Mouse (Mus musculus): ENCODE results near the gene Actr5. TPM values are rescaled to one million over a fixed set of nuclear protein-coding genes. Genes with fewer than 3 reads are reported as not detected.

Gene Actr5
- polyA plus RNA-seq, 1 experiment from 2014 or later, result 16.4 TPM

- Histone ChIP-seq H3K27me3 (ENCODE audit: insufficient read depth, poor library complexity, severe bottlenecking) (peaks cover 98% of the 10 kb centered on the region), H3K27ac (no peak overlapping the region), H3K36me3 (no peaks in the 10 kb centered on the region), H3K4me3 (peak overlapping the region; percentile 27; the same call in 1 of the 2 replicates), H3K4me1 (replicated peaks) (peaks cover 36% of the 10 kb centered on the region), H3K9me3 (no peaks in the 10 kb centered on the region)
- WGBS, result 14% methylated on average over 11 of the region's 11 CpGs
- DNase-seq (ENCODE audit: low spot score), result no peak
Observed at GRCm38 (mm10) chr2:158616790-158617189, 7.9 kb upstream of the Actr5 start.

GRCm38 (mm10) chr2:158625231-158625630 is 543 bp downstream of the Actr5 start:
- Histone ChIP-seq H3K4me3 (peak overlapping the region; percentile 89), H3K9me3 (no peaks in the 10 kb centered on the region), H3K27ac (peak overlapping the region; percentile 94), H3K4me1 (replicated peaks) (peaks cover 18% of the 10 kb centered on the region), H3K27me3 (ENCODE audit: insufficient read depth, poor library complexity, severe bottlenecking) (peaks cover 14% of the 10 kb centered on the region), H3K36me3 (peaks cover 39% of the 10 kb centered on the region)
- under 1% methylated on average over 44 of the region's 44 CpGs for WGBS
- DNase-seq (ENCODE audit: low spot score), result no peak

GRCm38 (mm10) chr2:158625697-158626096 is 1.0 kb downstream of the Actr5 start:
- Histone ChIP-seq H3K4me3 (peak overlapping the region; percentile 89), H3K36me3 (peaks cover 44% of the 10 kb centered on the region), H3K4me1 (replicated peaks) (peaks cover 18% of the 10 kb centered on the region), H3K27ac (peak overlapping the region; percentile 94), H3K27me3 (ENCODE audit: insufficient read depth, poor library complexity, severe bottlenecking) (peaks cover 11% of the 10 kb centered on the region), H3K9me3 (no peaks in the 10 kb centered on the region)
- no peak for DNase-seq (ENCODE audit: low spot score)
- WGBS, result 46% methylated on average over 8 of the region's 8 CpGs

GRCm38 (mm10) chr2:158628858-158629257 is 4.2 kb downstream of the Actr5 start:
- Histone ChIP-seq H3K36me3 (peaks cover 75% of the 10 kb centered on the region), H3K4me3 (no peak overlapping the region), H3K4me1 (replicated peaks) (peaks cover 18% of the 10 kb centered on the region), H3K27me3 (ENCODE audit: insufficient read depth, poor library complexity, severe bottlenecking) (no peaks in the 10 kb centered on the region), H3K9me3 (no peaks in the 10 kb centered on the region), H3K27ac (no peak overlapping the region)
- DNase-seq (ENCODE audit: low spot score), result no peak
- 77% methylated on average over 3 of the region's 3 CpGs for WGBS

GRCm38 (mm10) chr2:158629414-158629813 is 4.7 kb downstream of the Actr5 start:
- Histone ChIP-seq H3K4me3 (no peak overlapping the region), H3K27ac (no peak overlapping the region), H3K4me1 (replicated peaks) (peaks cover 18% of the 10 kb centered on the region), H3K9me3 (no peaks in the 10 kb centered on the region), H3K36me3 (peaks cover 79% of the 10 kb centered on the region), H3K27me3 (ENCODE audit: insufficient read depth, poor library complexity, severe bottlenecking) (no peaks in the 10 kb centered on the region)
- 82% methylated on average over 1 of the region's 1 CpGs for whole genome bisulfite sequencing
- peak; percentile 38 for DNase-seq (ENCODE audit: low spot score)

GRCm38 (mm10) chr2:158631873-158632272 is 7.2 kb downstream of the Actr5 start:
- Histone ChIP-seq H3K4me1 (replicated peaks) (peaks cover under 1% of the 10 kb centered on the region; the same call in 1 of the 2 replicates), H3K27ac (no peak overlapping the region), H3K27me3 (ENCODE audit: insufficient read depth, poor library complexity, severe bottlenecking) (no peaks in the 10 kb centered on the region), H3K4me3 (no peak overlapping the region), H3K9me3 (no peaks in the 10 kb centered on the region), H3K36me3 (peaks cover 96% of the 10 kb centered on the region)
- no peak for DNase-seq (ENCODE audit: low spot score)
- WGBS, result 70% methylated on average over 5 of the region's 5 CpGs

- Histone ChIP-seq H3K4me1 (replicated peaks) (no peaks in the 10 kb centered on the region), H3K27me3 (ENCODE audit: insufficient read depth, poor library complexity, severe bottlenecking) (no peaks in the 10 kb centered on the region), H3K4me3 (no peak overlapping the region), H3K27ac (no peak overlapping the region), H3K36me3 (peaks cover 43% of the 10 kb centered on the region), H3K9me3 (no peaks in the 10 kb centered on the region)
- WGBS, result 18% methylated on average over 2 of the region's 2 CpGs
- DNase-seq (ENCODE audit: low spot score), result peak; percentile 72
Observed at GRCm38 (mm10) chr2:158641869-158642268, 17.2 kb downstream of the Actr5 start.

- Histone ChIP-seq H3K27ac (no peak overlapping the region), H3K4me3 (no peak overlapping the region), H3K4me1 (replicated peaks) (no peaks in the 10 kb centered on the region), H3K27me3 (ENCODE audit: insufficient read depth, poor library complexity, severe bottlenecking) (no peaks in the 10 kb centered on the region), H3K9me3 (no peaks in the 10 kb centered on the region), H3K36me3 (peaks cover 36% of the 10 kb centered on the region)
- 91% methylated on average over 2 of the region's 2 CpGs for WGBS
- no peak for DNase-seq (ENCODE audit: low spot score)
Observed at GRCm38 (mm10) chr2:158642587-158642986, 17.9 kb downstream of the Actr5 start.

GRCm38 (mm10) chr2:158643791-158644190 is 19.1 kb downstream of the Actr5 start:
- Histone ChIP-seq H3K9me3 (no peaks in the 10 kb centered on the region), H3K27me3 (ENCODE audit: insufficient read depth, poor library complexity, severe bottlenecking) (no peaks in the 10 kb centered on the region), H3K4me1 (replicated peaks) (no peaks in the 10 kb centered on the region), H3K36me3 (peaks cover 24% of the 10 kb centered on the region), H3K4me3 (no peak overlapping the region), H3K27ac (no peak overlapping the region)
- DNase-seq (ENCODE audit: low spot score), result no peak
- 91% methylated on average over 3 of the region's 3 CpGs for WGBS

GRCm38 (mm10) chr2:158651159-158651908 is 26.6 kb downstream of the Actr5 start:
- no peaks in the 10 kb centered on the region for H3K27me3 ChIP-seq (ENCODE audit: insufficient read depth, poor library complexity, severe bottlenecking)
- no peak overlapping the region for H3K4me3 ChIP-seq
- no peak overlapping the region for H3K27ac ChIP-seq
- WGBS, result 58% methylated on average over 7 of the region's 7 CpGs
- no peaks in the 10 kb centered on the region for H3K36me3 ChIP-seq
- no peak for DNase-seq (ENCODE audit: low spot score)
- H3K9me3 ChIP-seq, result no peaks in the 10 kb centered on the region
- H3K4me1 ChIP-seq (replicated peaks), result peaks cover 9% of the 10 kb centered on the region

- WGBS, result 8% methylated on average over 4 of the region's 4 CpGs
- no peaks in the 10 kb centered on the region for H3K36me3 ChIP-seq
- peaks cover 9% of the 10 kb centered on the region for H3K4me1 ChIP-seq (replicated peaks)
- DNase-seq (ENCODE audit: low spot score), result peak; percentile 77
- H3K27me3 ChIP-seq (ENCODE audit: insufficient read depth, poor library complexity, severe bottlenecking), result no peaks in the 10 kb centered on the region
- no peaks in the 10 kb centered on the region for H3K9me3 ChIP-seq
- no peak overlapping the region for H3K4me3 ChIP-seq
- no peak overlapping the region for H3K27ac ChIP-seq
Observed at GRCm38 (mm10) chr2:158652985-158653384, 28.3 kb downstream of the Actr5 start.

GRCm38 (mm10) chr2:158654717-158655116 is 30.0 kb downstream of the Actr5 start:
- 82% methylated on average over 9 of the region's 9 CpGs for WGBS
- H3K4me3 ChIP-seq, result no peak overlapping the region
- DNase-seq (ENCODE audit: low spot score), result no peak
- H3K27me3 ChIP-seq (ENCODE audit: insufficient read depth, poor library complexity, severe bottlenecking), result no peaks in the 10 kb centered on the region
- H3K27ac ChIP-seq, result no peak overlapping the region
- no peaks in the 10 kb centered on the region for H3K9me3 ChIP-seq
- H3K36me3 ChIP-seq, result no peaks in the 10 kb centered on the region
- peaks cover 9% of the 10 kb centered on the region for H3K4me1 ChIP-seq (replicated peaks)

- Histone ChIP-seq H3K9me3 (no peaks in the 10 kb centered on the region), H3K27me3 (ENCODE audit: insufficient read depth, poor library complexity, severe bottlenecking) (no peaks in the 10 kb centered on the region), H3K4me3 (no peak overlapping the region), H3K27ac (no peak overlapping the region), H3K4me1 (replicated peaks) (peaks cover 9% of the 10 kb centered on the region), H3K36me3 (no peaks in the 10 kb centered on the region)
- no peak for DNase-seq (ENCODE audit: low spot score)
- WGBS, result 80% methylated on average over 4 of the region's 4 CpGs
Observed at GRCm38 (mm10) chr2:158655806-158656205, 31.1 kb downstream of the Actr5 start.

Data from hindbrain, embryonic 10.5 days (tissue).